Mouse (Mus musculus) embryo, embryonic 9.5 days (tissue): ENCODE results near the gene Ldlrad3.

ENCODE experiments used
- DNase-seq: peaks from one replicate; pipeline ENCODE4 v3.0.0-alpha.2; 2017; ENCODE audit errors: extremely low spot score

Ldlrad3 gene

DNA sequence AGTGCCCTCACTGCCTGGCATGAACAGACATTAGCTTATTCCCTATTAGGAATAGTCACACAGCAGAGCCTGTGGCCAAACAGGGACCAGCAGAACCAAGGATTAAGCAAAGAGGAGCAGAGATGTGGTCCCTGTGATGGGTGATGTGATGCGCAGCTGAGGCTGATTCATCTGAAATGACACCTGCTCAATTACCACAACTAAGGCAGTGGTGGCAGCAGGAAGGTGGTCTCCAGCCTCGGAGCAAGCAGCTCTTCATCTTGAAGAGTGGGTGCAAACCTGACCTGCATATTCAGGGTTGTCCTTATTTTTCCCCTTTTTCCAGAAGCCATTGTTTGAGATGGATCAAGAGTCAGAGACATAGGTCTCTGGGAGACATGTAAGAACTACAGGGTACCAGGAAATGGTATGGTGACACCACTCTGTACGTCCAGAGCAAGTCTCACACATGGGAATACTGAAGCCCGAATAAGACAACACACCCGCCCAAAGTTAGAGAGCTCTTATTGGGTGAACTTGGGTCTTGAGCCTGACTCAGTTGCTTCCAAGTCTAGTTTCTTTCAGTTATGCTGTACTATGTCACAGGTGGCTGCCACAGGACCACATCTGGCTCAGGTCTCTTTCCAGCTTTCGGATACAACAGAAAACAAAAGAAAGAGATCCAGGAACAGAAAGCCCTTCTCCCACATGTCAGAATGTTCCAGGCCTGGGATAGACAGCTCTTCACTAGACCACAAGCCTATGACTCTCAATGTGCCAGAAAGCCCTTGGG lies 112.7 kb downstream of the Ldlrad3 start:
- DNase-seq, result no peak

DNA sequence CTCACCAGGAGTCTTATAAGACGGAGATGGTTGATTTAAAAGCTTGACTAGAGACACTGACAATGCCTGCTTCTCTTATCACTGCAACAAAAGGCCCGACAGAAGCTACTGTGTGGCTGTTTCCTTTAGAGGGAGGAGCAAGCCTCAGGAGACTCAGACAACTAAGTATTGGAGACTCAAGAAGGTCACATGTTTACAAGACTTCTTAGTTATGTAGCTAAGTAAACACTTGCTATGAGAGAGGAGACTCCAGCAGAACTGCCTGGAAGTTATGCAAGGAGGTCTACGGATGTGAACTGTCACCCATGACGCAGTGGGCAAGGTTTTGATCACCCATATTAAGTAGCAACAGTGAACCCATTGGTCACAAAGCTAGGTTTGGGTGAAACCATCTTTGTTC lies 113.3 kb downstream of the Ldlrad3 start:
- DNase-seq, result no peak

DNA sequence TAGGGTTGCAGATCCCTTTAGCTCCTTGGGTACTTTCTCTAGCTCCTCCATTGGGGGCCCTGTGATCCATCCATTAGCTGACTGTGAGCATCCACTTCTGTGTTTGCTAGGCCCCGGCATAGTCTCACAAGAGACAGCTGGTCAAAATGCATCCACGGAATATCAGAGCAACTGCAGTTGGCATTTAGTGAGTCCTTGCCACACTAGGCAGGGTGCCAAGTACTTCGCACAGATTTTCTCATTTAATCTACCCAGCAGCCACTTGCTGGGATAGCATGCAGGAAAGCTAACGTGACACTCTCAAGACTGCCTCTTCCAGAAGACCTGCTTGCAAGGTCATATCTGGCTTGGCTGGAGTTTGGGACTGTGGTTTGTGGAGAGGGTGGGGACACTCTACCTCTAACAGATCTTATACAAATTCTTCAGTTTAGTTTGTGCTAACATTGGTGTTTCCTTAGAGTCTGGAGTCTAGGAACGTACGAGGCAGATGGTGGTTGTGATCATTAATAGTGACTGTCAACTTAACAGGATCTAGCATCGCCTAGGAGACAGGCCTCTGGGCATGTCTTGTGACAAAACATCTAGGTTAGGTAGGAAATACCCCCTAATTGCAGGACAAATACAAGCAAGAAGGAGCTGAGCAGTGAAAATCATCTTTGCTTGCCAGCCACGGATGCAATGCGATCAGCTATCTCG lies 115.0 kb downstream of the Ldlrad3 start:
- no peak for DNase-seq

DNA sequence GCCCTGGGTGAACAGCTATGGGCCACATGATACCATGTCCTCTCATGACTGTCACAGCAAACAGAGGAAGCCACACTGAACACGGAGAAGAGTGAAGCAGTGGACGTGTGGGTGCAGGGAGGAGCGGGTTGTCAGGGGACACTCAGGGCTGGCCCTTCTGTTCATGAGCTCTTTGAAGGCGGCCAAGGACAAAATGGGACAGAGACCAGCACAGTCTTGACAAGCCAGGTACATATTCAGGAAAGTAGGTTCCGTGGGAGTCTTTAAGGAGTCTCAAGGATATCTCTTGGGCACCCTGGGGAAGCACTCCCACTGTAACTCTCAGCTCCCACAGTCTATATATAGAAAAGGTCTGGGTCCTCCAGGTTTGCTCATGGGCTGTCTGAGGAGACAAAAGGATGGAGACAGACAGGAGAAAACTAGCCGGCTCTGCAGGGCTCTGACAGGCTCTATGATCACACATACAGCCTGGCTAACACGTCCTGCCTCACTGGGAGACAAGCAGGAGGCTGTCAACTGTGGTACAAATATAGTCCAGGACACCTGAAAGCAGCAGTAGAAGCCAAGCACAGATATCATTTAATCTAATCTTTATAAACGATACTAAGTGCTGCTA lies 121.3 kb downstream of the Ldlrad3 start:
- no peak for DNase-seq

DNA sequence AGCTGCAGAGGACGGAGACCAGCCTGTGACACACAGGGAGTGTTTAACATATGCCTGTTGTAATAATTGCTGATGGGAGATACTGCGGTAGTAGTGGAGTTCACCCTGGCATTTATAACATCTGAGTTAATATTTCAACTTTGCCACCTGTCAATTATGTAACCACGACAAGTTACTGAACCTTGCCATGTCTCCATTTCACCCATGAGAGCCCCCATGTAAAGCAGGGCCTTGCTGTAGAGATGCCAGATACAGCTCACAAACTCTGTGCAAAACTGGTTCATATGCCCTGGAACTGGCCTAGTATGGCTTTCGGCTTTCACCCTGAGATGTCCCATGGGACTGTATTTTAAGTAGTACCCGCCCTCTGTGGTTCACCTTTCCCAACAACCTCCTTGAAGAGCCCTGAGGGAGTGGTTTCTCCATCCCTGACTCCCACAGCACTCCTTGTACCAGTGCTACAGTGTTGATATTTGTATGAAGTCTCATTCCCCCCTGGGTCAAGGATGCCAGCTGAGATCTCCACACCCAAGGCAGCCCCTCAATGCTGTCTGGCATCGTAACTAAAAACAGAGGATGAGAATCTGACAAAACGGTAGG lies 122.2 kb downstream of the Ldlrad3 start:
- DNase-seq, result no peak

DNA sequence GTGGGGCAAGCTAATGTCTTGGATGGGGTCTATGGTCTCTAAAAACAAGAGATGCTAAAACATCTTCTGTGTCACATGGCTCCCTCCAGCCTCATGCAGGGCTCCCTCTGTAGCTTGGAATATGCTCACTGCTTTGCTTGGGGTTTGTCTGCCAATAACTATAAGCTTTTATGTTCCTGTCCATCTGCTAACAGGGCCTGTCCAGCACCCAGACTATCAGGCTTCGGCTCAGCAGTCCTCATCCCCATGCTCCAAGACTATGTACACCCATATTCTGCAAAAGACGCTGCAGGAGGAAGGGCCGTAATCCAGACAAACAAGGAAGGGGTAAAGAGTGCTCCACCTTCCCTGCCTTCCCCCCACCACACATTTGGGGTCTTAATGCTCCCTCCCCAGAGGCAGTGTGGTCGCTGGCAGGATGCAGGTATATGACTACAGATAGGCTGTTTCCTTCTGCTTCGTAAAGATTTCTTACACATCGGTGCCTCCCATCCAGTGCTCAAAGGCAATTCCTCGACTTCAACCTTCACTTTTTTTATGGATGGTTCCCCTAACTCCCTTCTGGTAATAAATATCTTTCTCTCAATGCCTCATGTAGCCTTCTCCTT lies 123.2 kb downstream of the Ldlrad3 start:
- no peak for DNase-seq

DNA sequence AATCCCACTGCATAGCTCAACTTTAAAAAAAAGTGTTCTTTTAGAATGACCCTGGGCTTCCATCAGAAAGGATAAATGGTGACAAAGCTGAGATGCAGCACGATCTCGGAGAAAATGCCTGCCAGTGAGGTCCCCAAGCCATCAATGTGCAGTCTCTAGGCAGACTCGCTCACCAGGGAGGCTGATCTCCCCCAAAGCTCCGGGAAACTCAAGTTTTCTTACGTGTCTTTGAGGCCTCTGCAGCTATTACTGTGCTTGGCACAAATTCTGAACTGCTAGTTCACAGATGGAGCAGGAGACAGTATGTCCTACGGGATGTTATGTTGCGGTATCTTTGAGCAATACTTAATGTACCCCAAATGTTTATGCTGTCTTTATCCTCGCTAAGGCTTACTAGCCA lies 124.3 kb downstream of the Ldlrad3 start:
- no peak for DNase-seq

DNA sequence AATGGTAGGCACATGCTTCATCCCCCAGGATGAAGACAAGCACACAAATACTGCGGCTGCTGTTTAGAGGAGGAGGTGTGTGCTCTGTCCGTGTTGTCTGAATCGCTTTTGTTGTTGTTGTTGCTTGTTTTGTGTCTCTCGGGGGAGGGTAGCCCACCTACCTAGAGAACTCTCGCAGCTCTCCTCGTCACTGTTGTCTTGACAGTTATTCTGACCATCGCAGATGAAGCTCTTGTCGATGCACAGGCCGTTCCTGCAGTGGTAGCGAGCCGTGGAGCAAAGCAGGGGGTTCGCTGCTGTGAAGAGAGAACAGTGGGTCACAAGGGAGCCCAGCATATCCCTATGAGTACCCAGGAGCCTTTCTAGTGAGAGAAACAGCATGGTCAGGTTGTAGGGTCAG lies 128.4 kb downstream of the Ldlrad3 start:
- no peak for DNase-seq

DNA sequence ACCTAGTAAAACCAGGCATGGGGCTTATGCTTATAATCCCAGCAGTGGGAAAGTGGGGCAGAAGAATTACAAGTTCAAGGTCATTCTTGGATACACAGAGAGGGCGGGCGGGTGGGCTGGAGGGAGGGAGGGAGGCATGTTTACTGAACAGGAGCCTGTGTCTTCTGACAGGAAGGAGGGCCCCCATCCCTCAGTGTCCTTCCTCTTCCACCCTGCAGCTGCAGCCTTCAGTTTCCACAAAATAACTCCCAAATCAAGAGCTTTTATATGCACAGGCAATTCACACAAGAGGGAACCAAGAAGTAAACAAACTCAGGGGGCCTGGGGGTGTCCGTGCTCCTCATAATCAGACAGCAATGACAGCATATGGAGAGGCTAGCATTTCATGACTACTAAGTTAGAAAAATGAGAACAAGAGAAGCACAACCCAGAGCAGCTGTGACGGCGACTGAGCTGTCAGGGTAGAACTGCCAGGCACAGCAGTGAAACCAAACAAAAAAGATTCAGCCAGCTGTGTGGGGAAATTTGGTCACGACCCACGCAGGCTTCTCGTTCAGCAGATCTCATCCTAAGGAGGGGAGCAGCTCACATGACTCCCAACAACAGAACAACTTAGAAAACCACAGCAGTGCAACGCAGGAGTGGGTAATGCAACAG lies 129.0 kb downstream of the Ldlrad3 start:
- no peak for DNase-seq

DNA sequence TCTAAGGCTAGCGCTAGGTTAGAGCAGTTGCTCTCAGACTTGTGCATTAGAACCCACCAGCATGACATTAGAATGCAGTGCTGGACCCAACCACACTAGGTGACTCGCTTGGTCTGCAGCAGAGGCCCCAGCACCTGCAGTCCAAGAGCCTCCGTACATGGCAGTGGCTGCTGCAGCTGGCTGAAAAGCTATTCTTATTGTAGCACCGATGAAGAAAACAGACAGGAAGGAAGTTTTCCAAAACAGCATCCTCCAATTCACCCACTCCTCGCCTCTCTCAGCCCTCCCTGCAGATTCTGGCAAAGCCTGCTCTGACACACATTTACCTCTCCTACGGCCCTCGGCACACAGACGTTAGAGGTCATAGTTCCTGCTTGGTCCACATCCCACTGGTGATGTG lies 130.0 kb downstream of the Ldlrad3 start:
- DNase-seq, result no peak

DNA sequence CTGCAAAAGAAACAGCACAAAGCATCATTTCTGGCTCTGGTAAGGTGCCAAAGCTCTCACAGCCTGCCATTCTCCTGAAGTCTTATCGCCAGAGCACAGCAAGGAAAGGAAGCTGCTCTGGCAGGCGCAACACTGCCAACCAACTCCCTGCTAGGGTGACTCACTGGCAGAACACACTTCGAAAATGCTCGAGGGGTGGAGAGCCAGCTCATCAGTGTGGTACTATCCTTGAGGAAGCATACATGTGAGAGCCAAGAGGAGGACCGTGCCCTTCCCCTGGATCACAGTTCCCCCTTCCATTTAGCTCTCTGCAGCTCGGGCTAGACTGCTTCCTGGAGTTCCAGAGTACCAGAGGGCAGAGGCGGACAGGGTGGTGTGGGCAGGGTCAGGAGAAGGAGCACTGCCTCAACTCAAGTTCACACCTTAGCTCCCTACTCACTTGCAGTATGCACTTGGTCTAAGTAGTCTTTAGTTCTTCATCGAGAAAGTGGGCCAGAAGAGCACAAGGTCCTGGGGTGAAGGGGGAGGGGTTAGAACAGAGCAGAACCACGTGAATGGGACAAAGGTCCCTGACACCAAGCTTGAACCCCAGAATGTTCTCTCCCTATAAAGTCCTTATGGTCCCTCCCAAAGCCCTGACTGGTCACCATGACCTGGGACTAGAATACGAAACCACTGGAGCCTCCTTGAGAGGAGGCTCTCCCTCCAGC lies 133.1 kb downstream of the Ldlrad3 start:
- DNase-seq, result no peak

DNA sequence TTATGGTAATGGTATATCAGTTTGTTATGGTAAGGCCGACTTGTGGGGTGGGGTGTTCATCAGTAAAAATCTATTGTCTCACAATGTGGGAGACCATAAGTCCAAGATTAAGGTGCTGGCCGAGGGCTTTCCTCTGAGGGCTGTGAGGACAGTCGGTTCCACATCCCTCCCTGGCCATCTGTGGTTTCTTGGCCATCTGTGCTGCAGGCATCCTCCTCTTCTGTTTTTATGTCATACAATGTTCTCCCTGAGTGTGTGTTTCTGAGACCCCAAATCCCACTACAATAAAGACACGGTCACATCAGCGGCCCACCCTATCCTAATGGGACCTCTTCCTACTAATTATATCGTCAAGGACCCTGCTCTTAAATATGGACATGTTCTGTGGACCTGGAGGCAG lies 133.8 kb downstream of the Ldlrad3 start:
- DNase-seq, result no peak

DNA sequence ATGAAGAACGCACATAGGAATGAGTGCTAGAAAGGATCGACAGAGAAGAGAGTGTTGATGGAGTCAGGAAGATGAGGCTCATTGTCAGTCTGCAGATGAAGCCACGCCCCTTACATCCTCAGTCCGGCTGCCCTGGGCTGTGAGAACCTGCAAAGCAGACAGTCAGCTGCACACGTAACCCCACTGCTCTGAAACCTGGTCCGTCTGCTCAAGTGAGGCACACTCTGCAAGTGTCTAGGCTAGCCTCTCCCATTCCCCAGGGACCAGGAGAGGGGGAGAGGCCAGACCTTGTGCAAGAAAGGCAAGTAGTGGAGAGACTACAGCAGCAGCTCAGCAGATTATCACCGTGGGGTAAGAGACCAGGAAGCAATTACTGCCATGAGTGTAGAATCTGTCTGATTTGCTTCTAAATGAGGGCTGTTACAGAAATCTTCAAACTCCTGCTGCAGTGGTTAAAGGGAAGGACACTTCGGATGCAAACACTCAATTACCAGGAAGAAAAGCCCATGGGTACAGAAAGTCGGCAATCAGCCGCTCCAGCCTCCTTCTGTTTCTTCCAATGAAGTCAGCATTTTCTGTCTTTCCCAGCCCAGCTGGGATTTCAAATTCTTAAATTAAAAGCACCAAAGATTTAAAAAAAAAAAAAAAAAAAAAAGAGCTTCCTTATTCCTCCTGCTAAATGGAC lies 136.2 kb downstream of the Ldlrad3 start:
- no peak for DNase-seq

DNA sequence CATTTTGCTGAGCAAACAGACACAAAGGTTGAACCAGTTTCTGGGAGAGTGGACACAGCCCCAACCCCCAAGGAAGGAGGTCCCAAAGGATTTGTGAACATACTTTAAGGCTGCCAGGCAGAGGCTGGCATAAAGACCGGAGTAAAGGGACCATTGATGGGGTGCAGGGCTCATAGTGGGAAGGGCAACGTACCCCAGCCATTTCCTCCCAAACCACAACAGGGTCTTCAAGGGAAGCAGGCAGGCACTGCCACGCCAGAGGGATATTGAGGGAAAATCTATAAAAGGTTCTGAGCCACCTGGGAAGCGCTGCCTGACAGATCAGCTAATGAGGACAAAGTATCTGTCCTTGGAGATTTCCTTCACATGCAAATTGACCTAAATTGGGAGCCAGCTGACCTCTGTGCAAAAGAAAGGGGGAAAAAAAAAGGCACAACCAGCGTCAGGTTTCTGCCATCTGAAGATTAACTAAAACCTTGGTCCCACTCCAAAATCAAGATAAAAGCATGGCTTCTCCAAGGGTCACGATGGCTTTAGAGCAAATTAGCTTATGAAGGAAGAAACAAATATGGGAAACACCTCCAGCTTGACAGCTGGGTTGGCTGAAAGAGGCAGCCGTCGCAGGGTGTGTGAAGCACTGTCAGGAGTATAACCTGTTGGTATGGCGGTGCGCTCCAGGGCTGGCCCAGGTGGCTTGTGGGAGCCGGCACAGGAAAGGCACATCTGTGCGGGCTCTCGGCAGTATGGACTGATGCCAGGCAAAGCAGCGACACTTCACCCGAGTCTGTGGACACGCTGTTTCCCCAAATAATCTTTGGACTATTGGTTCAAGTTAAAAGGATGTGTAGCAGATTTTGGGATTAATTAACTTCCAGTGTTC lies 137.6 kb downstream of the Ldlrad3 start:
- no peak for DNase-seq

DNA sequence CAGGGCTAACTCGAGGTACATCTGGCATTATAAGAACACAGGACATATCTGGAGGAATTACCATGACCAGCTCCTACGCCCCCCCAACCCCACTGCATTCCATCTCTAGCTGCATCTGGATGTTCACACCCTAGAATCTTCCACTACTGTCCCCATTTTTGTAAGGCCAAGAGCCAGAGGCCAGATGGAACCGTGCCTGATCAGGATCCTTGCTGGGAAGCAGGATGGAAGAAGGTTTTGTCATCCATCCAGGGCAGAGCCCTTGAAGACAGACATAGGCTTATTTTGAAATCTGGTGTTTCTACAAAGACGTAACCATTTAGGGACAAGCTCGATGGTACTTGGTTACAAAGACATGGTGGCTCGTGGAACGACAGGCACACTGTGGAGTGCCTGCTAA lies 139.7 kb downstream of the Ldlrad3 start:
- DNase-seq, result no peak

DNA sequence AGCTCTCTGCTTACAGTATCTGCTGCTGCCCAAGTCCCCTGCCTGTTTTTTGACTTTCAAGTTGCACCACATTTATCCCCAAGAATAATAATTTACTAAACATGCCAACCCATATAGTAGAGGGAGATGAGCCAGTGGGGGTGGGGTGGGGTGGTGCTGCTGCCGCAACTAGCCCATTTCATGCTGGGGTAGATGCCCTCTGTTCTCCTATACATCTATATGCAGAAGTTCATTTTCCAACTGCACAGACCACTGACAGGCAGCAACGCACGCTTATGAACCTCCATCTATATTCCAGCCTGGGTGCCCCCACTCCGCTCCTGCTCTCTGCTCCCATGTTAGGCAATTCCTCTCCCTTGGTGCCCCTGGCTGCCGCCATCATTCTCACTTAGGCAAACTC lies 145.7 kb downstream of the Ldlrad3 start:
- no peak for DNase-seq

DNA sequence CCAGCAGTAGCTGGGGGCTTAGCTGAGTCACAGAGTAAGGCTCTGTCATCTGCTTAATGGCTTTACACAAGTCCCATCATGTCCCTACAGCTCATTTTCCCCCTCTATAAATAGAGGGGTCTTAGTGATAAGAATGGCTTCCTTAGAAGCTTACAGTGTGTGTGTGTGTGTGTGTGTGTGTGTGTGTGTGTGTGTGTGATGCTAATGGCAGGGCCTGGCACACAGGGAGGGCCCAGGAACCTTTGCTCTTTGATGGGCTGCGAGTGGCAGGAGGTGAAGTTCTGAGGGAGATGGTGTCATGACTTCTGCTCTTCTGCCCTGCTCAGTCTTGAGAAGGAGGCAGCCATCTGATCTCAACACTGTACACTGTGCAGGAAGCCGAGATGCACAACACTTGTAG lies 146.2 kb downstream of the Ldlrad3 start:
- no peak for DNase-seq

DNA sequence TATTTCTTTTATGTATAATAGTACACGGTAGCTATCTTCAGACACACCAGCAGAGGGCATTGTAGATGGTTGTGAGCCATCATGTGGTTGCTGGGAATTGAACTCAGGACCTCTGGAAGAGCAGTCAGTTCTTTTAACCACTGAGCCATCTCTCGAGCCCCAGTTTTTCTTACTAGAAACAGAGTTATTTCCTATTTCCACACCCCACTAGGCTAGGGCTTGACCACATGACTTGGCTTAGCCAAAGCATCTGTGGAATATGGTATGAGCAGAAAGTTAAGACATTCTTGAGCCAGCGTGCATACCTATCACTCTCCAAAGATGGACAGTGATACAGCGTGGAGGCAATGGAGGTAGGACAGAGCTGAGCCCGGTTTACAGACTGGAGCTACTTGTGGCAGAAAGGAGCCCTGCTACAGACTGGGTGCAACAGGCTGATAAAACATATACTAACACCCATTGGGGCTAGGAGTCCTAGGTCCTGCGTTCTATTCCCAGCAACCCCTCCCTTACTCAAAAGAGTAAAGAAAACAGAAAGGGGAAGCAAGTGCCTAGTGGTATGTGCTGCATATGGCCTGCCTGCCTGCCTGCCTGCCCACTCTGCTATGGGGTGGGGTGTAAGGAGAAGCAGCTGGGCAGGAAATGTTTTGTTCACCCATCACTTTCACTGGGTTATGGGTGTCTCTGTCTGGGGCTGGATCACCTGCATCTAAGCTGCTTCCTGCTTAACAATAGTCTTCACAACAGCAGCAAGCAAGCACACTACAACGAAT lies 147.1 kb downstream of the Ldlrad3 start:
- DNase-seq, result no peak
